Mouse (Mus musculus): ENCODE measurements around the gene Atrn.

Atrn gene

GRCm38 (mm10) chr2:131072536-131072935 is 166.2 kb downstream of the Atrn start:
- DNase-seq (ENCODE audit: extremely low spot score, low spot score): no peak

Data from neural tube, embryonic 10.5 days (tissue).